Mouse (Mus musculus): ENCODE data around the gene Pmp22.

Gene Pmp22

GRCm38 (mm10) chr11:63128784-63129183, at the start of gene Pmp22:
Gene Pmp22, plus strand, starts transcription at chr11:63128982.
- DNase-seq (ENCODE audit: low spot score in 2 of 2) = no peak

- no peak for DNase-seq (ENCODE audit: low spot score in 2 of 2)
Observed at GRCm38 (mm10) chr11:63084536-63084935, 44.2 kb upstream of the Pmp22 start.

- DNase-seq (ENCODE audit: low spot score in 2 of 2) = no peak
Observed at GRCm38 (mm10) chr11:63088672-63089071, 40.1 kb upstream of the Pmp22 start.

- no peak for DNase-seq (ENCODE audit: low spot score in 2 of 2)
Observed at GRCm38 (mm10) chr11:63090210-63090609, 38.6 kb upstream of the Pmp22 start.

- no peak for DNase-seq (ENCODE audit: low spot score in 2 of 2)
Observed at GRCm38 (mm10) chr11:63090986-63091385, 37.8 kb upstream of the Pmp22 start.

GRCm38 (mm10) chr11:63092271-63092670, 36.5 kb upstream of the Pmp22 start:
- no peak for DNase-seq (ENCODE audit: low spot score in 2 of 2)

GRCm38 (mm10) chr11:63093601-63094000, 35.2 kb upstream of the Pmp22 start:
- DNase-seq (ENCODE audit: low spot score in 2 of 2) = no peak

GRCm38 (mm10) chr11:63094496-63094895, 34.3 kb upstream of the Pmp22 start:
- no peak for DNase-seq (ENCODE audit: low spot score in 2 of 2)

GRCm38 (mm10) chr11:63098016-63098415, 30.8 kb upstream of the Pmp22 start:
- DNase-seq (ENCODE audit: low spot score in 2 of 2) = no peak

- no peak for DNase-seq (ENCODE audit: low spot score in 2 of 2)
Observed at GRCm38 (mm10) chr11:63099390-63099789, 29.4 kb upstream of the Pmp22 start.

- DNase-seq (ENCODE audit: low spot score in 2 of 2) = no peak
Observed at GRCm38 (mm10) chr11:63103256-63103655, 25.5 kb upstream of the Pmp22 start.

- DNase-seq (ENCODE audit: low spot score in 2 of 2) = no peak
Observed at GRCm38 (mm10) chr11:63104026-63104425, 24.8 kb upstream of the Pmp22 start.

- DNase-seq (ENCODE audit: low spot score in 2 of 2) = no peak
Observed at GRCm38 (mm10) chr11:63109230-63109775, 19.5 kb upstream of the Pmp22 start.

GRCm38 (mm10) chr11:63110329-63110728, 18.5 kb upstream of the Pmp22 start:
- no peak for DNase-seq (ENCODE audit: low spot score in 2 of 2)

- DNase-seq (ENCODE audit: low spot score in 2 of 2) = no peak
Observed at GRCm38 (mm10) chr11:63114807-63115641, 13.8 kb upstream of the Pmp22 start.

GRCm38 (mm10) chr11:63116652-63117051, 12.1 kb upstream of the Pmp22 start:
- DNase-seq (ENCODE audit: low spot score in 2 of 2) = no peak

- no peak for DNase-seq (ENCODE audit: low spot score in 2 of 2)
Observed at GRCm38 (mm10) chr11:63117266-63117665, 11.5 kb upstream of the Pmp22 start.

GRCm38 (mm10) chr11:63119791-63120190, 9.0 kb upstream of the Pmp22 start:
- DNase-seq (ENCODE audit: low spot score in 2 of 2) = no peak

GRCm38 (mm10) chr11:63122249-63122648, 6.5 kb upstream of the Pmp22 start:
- DNase-seq (ENCODE audit: low spot score in 2 of 2) = no peak

GRCm38 (mm10) chr11:63122776-63123350, 5.9 kb upstream of the Pmp22 start:
- DNase-seq (ENCODE audit: low spot score in 2 of 2) = no peak

GRCm38 (mm10) chr11:63124316-63124715, 4.5 kb upstream of the Pmp22 start:
- DNase-seq (ENCODE audit: low spot score in 2 of 2) = no peak

- no peak for DNase-seq (ENCODE audit: low spot score in 2 of 2)
Observed at GRCm38 (mm10) chr11:63125832-63126456, 2.8 kb upstream of the Pmp22 start.

GRCm38 (mm10) chr11:63126976-63127375, 1.8 kb upstream of the Pmp22 start:
- DNase-seq (ENCODE audit: low spot score in 2 of 2) = no peak

All from spleen, postnatal 14 days (tissue).